Mouse (Mus musculus): ENCODE results near the gene Zfp661.

The Zfp661 gene

GRCm38 (mm10) chr2:127550446-127550845, 36.4 kb downstream of the Zfp661 start:
- DNase-seq (ENCODE audit: low spot score): no peak

- no peak for DNase-seq (ENCODE audit: low spot score)
These were observed 37.2 kb downstream of the Zfp661 start for GRCm38 (mm10) chr2:127549711-127550110.

- no peak for DNase-seq (ENCODE audit: low spot score)
These were observed 38.4 kb downstream of the Zfp661 start for GRCm38 (mm10) chr2:127548342-127549074.

GRCm38 (mm10) chr2:127541697-127542096, 45.2 kb downstream of the Zfp661 start:
- DNase-seq (ENCODE audit: low spot score): no peak

GRCm38 (mm10) chr2:127541185-127541584, 45.7 kb downstream of the Zfp661 start, which contains the start of gene Prom2:
Gene Prom2 (minus strand): TSS chr2:127541467.
- DNase-seq (ENCODE audit: low spot score): no peak

GRCm38 (mm10) chr2:127539494-127539893, 47.4 kb downstream of the Zfp661 start:
- DNase-seq (ENCODE audit: low spot score): no peak

- DNase-seq (ENCODE audit: low spot score): no peak
These were observed 49.3 kb downstream of the Zfp661 start for GRCm38 (mm10) chr2:127537548-127537947.

- DNase-seq (ENCODE audit: low spot score): no peak
These were observed 51.5 kb downstream of the Zfp661 start for GRCm38 (mm10) chr2:127535363-127535762.

- no peak for DNase-seq (ENCODE audit: low spot score)
These were observed 54.5 kb downstream of the Zfp661 start for GRCm38 (mm10) chr2:127532379-127532778.

- DNase-seq (ENCODE audit: low spot score): no peak
These were observed 55.3 kb downstream of the Zfp661 start for GRCm38 (mm10) chr2:127531592-127531991.

GRCm38 (mm10) chr2:127530418-127530817, 56.5 kb downstream of the Zfp661 start:
- DNase-seq (ENCODE audit: low spot score): no peak

GRCm38 (mm10) chr2:127525004-127525775, 61.7 kb downstream of the Zfp661 start:
- DNase-seq (ENCODE audit: low spot score): no peak
